Mouse (Mus musculus): ENCODE data around the gene Sept11.

DNA sequence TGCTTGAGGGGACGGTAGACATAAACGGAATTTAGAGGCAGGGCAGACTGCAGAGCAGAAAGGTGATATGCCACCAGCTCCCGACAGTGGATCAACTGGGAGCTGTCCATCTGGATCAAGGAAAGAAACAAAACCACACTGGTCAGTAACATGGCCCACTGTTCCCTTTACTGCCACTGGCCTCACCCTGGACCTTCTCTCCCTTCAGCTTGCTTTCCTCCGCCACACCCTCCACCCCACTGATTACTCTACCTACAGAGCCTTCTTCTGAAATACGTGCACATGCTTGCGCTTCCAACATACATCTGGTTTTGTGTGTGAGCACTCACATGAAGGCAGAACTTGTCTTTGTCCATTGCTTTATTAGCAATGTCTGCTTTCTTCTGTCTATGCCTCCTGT is 90.1 kb downstream of the Sept11 start:
- TF ChIP-seq GATA1 (IDR thresholded peaks at IDR 0.05; ENCODE audit: borderline replicate concordance, low read length) (no peak), FLI1 (IDR thresholded peaks at IDR 0.05; ENCODE audit: low read length) (no peak)
